Mouse (Mus musculus): ENCODE data around the gene Kif17.

DNA sequence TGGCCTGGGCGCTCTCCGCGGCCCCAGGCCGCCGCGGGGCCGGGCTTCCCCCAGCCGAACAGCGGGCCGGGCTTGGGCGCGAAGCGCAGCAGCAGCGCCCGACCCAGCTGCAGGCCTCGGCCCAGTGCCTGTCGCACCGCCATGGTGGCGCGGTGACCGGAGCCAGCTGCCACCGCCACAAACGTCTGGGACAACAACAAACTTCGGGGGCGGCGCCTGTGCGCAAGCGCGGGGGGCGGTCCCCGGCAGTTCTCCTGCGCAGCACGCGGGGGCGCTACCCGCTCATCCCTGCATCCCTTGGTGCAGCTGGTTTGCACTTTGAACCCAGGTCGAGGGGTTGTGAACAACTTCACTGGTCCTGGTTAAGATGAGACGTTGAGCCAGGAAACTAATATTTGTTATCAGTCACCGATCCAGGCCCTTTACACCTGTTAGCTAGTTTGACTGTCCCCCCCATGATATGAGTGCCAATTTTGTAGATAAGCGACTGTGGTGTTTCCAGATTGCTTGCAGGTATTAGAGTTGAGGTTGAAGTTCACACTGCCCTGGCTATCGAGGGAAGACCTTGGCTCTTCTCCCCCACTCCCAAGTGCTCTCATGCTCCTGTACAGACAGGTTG, 76.0 kb downstream of the Kif17 start, which contains the start of gene Pink1:
- TF ChIP-seq POLR2A (IDR thresholded peaks at IDR 0.05; ENCODE audit: borderline replicate concordance, extremely low read depth, low read depth, low read length) (peak; percentile 84; the same call in 1 of the 2 replicates), CTCF (IDR thresholded peaks at IDR 0.05; ENCODE audit: insufficient read depth, low read length) (peak; percentile 74)
